Mouse (Mus musculus) lung, postnatal 0 days (tissue): ENCODE measurements around the gene Fn1. TPM values are rescaled to one million over a fixed set of nuclear protein-coding genes. Genes with fewer than 3 reads are reported as not detected.

Source experiments
- ATAC-seq: fragments of 200-750 bp; cut with Nextera tagmentation; 2 replicates; pipeline ENCODE4 v1.8.0; 2017; ENCODE audit warnings: moderate library complexity
- DNase-seq: peaks from one replicate; pipeline ENCODE4 v3.0.0-alpha.2; 2016; ENCODE audit warnings: low spot score
- H3K27ac ChIP-seq: fragments of 300-500 bp; sonication (generic); 2 replicates; pipeline ENCODE4 v1.5.1; 2014; ENCODE audit warnings: antibody characterized with exemption, mild to moderate bottlenecking, low read length, mixed read lengths
- H3K27me3 ChIP-seq: fragments of 300-500 bp; sonication (generic); replicated peaks from 2 replicates; pipeline ENCODE4 v1.6.1; 2014; ENCODE audit warnings: low read length, mixed read lengths; ENCODE audit not compliant: insufficient read depth
- H3K36me3 ChIP-seq: fragments of 300-500 bp; sonication (generic); 2 replicates; pipeline ENCODE4 v1.6.1; 2014; ENCODE audit warnings: low read length, mixed read lengths; ENCODE audit not compliant: insufficient read depth
- H3K4me1 ChIP-seq: fragments of 300-500 bp; sonication (generic); 2 replicates; pipeline ENCODE4 v1.6.1; 2014; ENCODE audit warnings: antibody characterized with exemption, low read depth, low read length, mixed read lengths; ENCODE audit not compliant: insufficient read depth
- H3K4me2 ChIP-seq: fragments of 300-500 bp; sonication (generic); replicated peaks from 2 replicates; pipeline ENCODE4 v1.6.1; 2014; ENCODE audit warnings: low read depth, mild to moderate bottlenecking, low read length, moderate library complexity, mixed read lengths
- H3K4me3 ChIP-seq: fragments of 300-500 bp; sonication (generic); 2 replicates; pipeline ENCODE4 v1.5.1; 2014; ENCODE audit warnings: low read depth, low read length
- H3K9ac ChIP-seq: fragments of 300-500 bp; sonication (generic); replicated peaks from 2 replicates; pipeline ENCODE4 v1.6.1; 2014; ENCODE audit warnings: low read depth, mild to moderate bottlenecking
- H3K9me3 ChIP-seq: fragments of 300-500 bp; sonication (generic); 2 replicates; pipeline ENCODE4 v1.6.1; 2016; ENCODE audit warnings: low read length, mixed read lengths
- CTCF ChIP-seq: IDR thresholded peaks from 2 replicates; pipeline ENCODE4 v1.5.1; 2016; ENCODE audit warnings: antibody characterized with exemption, mild to moderate bottlenecking
- EP300 ChIP-seq: IDR thresholded peaks from 2 replicates; pipeline ENCODE4 v1.6.1; 2016; ENCODE audit warnings: antibody characterized with exemption, mild to moderate bottlenecking, control low read depth
- WGBS: fragments of 180-500 bp; shearing (Covaris S2); extraction: QIAGEN DNeasy Blood & Tissue Kit; methylation state at CpG from one replicate; pipeline ENCODE4 v1.1.7; 2014; 5-methylcytosine and 5-hydroxymethylcytosine counted together
- polyA plus RNA-seq: library from polyadenylated mRNA; unstranded; fragments of >200 nt; fragmentation: Nextera tagmentation; extraction: Ambion mirVana; gene quantifications from 2 replicates; pipeline ENCODE4 v1.2.1, GENCODE M21; 2015

The Fn1 gene
- polyA plus RNA-seq, 1 experiment from 2014 or later = 295 TPM

DNA sequence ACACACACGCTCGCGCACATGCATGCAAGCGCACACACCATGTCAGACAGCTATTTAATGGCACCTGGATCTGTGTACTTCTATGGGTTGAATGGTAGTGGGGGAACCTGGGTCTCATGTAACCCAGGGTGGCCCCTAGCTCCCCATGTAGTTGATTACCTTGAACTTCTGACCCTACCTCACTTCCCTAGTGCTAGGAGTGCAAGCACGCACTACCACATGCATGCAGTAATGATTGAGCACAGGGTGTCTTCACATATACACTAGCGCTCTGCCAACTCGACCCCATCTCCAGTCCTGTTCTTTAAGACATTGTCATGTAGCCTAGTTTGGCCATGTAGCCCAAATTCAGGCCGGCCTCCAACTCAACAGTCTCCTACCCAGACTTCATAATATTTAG is 69.7 kb downstream of the Fn1 start:
- DNase-seq = no peak
- no peak overlapping the region for H3K4me2 ChIP-seq
- no peak overlapping the region for H3K27ac ChIP-seq
- ATAC-seq = peak; percentile 46
- H3K9me3 ChIP-seq = no peaks in the 10 kb centered on the region
- H3K27me3 ChIP-seq = no peaks in the 10 kb centered on the region
- H3K4me3 ChIP-seq = no peak overlapping the region
- peaks cover 16% of the 10 kb centered on the region; the same call in 1 of the 2 replicates for H3K36me3 ChIP-seq
- 86% methylated on average over 8 of the region's 8 CpGs for WGBS
- no peaks in the 10 kb centered on the region for H3K4me1 ChIP-seq
- H3K9ac ChIP-seq = no peak overlapping the region
- TF ChIP-seq CTCF (no peak), EP300 (no peak)

DNA sequence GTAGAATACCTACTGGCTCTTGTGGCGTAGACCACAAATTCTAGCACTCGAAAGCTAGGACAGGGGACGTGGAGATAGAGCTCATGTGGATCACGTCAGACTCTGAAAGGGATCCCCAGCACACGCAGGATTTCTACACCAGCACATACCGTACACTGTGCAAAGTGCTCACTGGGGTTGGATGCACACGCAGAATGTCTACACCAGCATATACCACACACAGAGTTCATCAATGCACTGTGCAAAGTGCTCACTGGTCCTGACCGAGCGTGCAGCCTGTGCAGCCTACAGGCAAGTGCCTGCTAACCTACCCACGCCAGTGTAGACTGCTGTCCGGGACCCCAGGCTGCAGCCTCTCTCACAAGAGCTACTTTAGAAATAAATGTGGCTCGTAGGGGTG is 72.6 kb downstream of the Fn1 start:
- 86% methylated on average over 12 of the region's 12 CpGs for WGBS
- DNase-seq (no peak), ATAC-seq (no peak)
- TF ChIP-seq EP300 (no peak), CTCF (no peak)
- Histone ChIP-seq H3K27me3 (no peaks in the 10 kb centered on the region), H3K4me2 (no peak overlapping the region), H3K4me3 (no peak overlapping the region), H3K36me3 (peaks cover 17% of the 10 kb centered on the region; the same call in 1 of the 2 replicates), H3K4me1 (no peaks in the 10 kb centered on the region), H3K27ac (no peak overlapping the region), H3K9me3 (no peaks in the 10 kb centered on the region), H3K9ac (no peak overlapping the region)

DNA sequence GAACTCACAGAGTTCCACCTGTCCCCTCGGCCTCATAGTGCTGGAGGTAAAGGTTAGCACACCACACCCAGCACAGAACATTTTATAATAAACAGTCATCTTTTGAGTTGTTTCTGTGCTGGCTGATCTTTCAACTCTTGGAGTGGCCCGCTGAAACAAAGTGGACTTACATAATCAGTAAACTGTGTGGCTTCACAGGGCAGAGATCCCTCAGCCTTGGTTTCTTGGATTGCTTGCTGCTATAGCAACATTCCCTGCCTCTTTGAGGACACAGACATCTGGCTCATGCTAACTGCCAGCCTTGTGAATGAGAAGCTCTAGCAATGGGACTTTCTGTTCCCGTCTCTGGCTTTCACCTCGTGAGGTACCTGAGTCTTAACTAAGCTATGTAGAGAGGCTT is 73.5 kb downstream of the Fn1 start:
- Histone ChIP-seq H3K4me1 (no peaks in the 10 kb centered on the region), H3K27ac (no peak overlapping the region), H3K9ac (no peak overlapping the region), H3K4me3 (no peak overlapping the region), H3K4me2 (no peak overlapping the region), H3K27me3 (no peaks in the 10 kb centered on the region), H3K9me3 (no peaks in the 10 kb centered on the region), H3K36me3 (peaks cover 17% of the 10 kb centered on the region; the same call in 1 of the 2 replicates)
- DNase-seq (peak; percentile 59), ATAC-seq (peak; percentile 35)
- 77% methylated on average over 4 of the region's 4 CpGs for WGBS
- TF ChIP-seq EP300 (no peak), CTCF (no peak)

- DNase-seq = no peak
- H3K27ac ChIP-seq = no peak overlapping the region
- no peak for ATAC-seq
- peaks cover 17% of the 10 kb centered on the region; the same call in 1 of the 2 replicates for H3K36me3 ChIP-seq
- no peak overlapping the region for H3K9ac ChIP-seq
- no peaks in the 10 kb centered on the region for H3K27me3 ChIP-seq
- H3K4me2 ChIP-seq = no peak overlapping the region
- no peak overlapping the region for H3K4me3 ChIP-seq
- H3K9me3 ChIP-seq = no peaks in the 10 kb centered on the region
- 94% methylated on average over 6 of the region's 6 CpGs for WGBS
- H3K4me1 ChIP-seq = no peaks in the 10 kb centered on the region
- TF ChIP-seq CTCF = no peak
- no peak for TF ChIP-seq EP300
These were observed 76.2 kb downstream of the Fn1 start for GRCm38 (mm10) chr1:71576837-71577236.

DNA sequence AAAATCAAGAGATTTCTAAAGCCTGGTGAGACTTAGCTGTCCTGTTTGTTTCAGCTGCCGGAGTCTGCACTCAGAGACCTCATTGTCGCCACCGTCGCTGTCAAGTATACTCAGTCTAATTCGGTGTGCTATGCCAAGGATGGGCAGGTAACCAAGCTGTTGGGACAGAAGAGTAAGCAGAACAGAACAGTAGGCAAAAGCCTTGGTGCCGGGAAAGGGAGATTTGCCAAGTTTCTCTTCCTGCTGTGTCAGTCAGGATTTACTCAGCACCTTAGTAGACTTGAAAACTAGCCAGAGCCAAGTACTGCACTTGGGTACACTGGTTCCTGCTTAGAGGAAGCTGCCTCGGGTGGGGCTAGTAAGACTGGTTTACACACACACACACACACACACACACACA is 77.0 kb downstream of the Fn1 start:
- Histone ChIP-seq H3K27me3 (no peaks in the 10 kb centered on the region), H3K9ac (no peak overlapping the region), H3K4me1 (no peaks in the 10 kb centered on the region), H3K27ac (no peak overlapping the region), H3K4me2 (no peak overlapping the region), H3K36me3 (peaks cover 17% of the 10 kb centered on the region; the same call in 1 of the 2 replicates), H3K4me3 (no peak overlapping the region), H3K9me3 (no peaks in the 10 kb centered on the region)
- DNase-seq (peak; percentile 70), ATAC-seq (no peak)
- 75% methylated on average over 7 of the region's 7 CpGs for WGBS
- TF ChIP-seq EP300 (no peak), CTCF (no peak)

DNA sequence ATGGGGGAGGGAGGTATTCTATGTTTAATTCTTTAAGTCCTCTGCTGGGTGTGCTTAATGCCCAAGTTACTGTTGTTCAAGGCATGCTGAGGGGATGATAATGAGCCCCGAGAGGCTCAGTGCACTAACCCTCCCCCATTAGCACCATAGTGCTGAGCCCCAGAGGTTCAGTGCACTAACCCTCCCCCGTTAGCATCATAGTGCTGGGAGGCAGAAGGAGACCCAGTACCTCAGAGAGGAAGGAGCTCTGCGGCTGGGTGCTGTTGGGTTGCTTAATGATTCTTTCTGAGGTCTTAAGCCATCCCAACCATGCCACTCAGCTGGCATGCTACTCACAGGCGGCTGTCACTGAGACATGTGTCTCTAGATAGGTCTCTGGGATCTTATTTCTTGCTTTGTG is 82.9 kb downstream of the Fn1 start:
- no peak for TF ChIP-seq EP300
- TF ChIP-seq CTCF = no peak
- no peaks in the 10 kb centered on the region for H3K9me3 ChIP-seq
- no peak overlapping the region for H3K27ac ChIP-seq
- ATAC-seq = no peak
- 89% methylated on average over 4 of the region's 4 CpGs for WGBS
- H3K4me1 ChIP-seq = no peaks in the 10 kb centered on the region
- DNase-seq = no peak
- no peak overlapping the region for H3K4me3 ChIP-seq
- no peaks in the 10 kb centered on the region for H3K36me3 ChIP-seq
- H3K27me3 ChIP-seq = no peaks in the 10 kb centered on the region
- H3K9ac ChIP-seq = no peak overlapping the region
- H3K4me2 ChIP-seq = no peak overlapping the region
